Mouse (Mus musculus) adrenal gland, postnatal 4 days (tissue): ENCODE measurements around the gene Grin2c. TPM values are rescaled to one million over a fixed set of nuclear protein-coding genes. Genes with fewer than 3 reads are reported as not detected.

Experiments
- DNase-seq, 2 experiments: peaks; one replicate each; pipeline ENCODE4 v3.0.0; 2021 to 2022; ENCODE audit warnings: low spot score in 2 of 2, mixed read lengths in 2 of 2
- total RNA-seq, 2 experiments: library from RNA; stranded (reverse); gene quantifications; 2 replicates each; pipeline ENCODE4 v1.2.3; 2021

The Grin2c gene
- total RNA-seq, 2 experiments from 2014 or later, result 1.8 to 2.0 TPM

DNA sequence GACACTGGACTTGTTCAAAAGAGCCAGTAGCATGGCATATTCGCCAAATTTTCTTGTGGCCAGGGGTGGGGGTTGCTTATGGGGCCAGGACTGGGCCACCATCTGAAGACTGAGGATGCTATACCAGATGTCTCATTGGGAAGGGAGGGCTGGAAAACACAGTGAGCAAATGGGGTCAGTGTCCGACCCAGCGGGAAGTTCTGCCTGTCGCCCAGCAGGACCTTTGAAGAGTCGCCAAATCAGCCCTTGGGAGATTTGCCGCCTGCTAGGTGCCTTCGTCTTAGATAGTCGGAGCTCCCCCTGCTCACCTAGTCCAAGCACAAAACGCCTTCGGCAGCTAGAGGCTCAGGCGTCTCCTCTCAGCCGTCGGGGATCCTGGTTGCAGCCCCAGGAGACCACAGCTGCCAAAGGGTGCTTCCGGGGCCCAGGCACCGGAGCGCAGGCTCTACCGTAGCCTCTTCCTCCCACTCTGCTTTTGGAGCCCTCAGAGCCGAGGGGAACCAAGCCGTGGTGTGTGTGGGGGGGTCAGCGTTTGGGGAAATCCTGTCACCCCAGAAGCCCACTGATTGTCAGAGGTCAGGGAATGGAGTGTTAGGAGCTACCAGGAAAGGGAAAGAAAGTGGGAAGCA is 1.2 kb downstream of the Grin2c start:
- no peak for DNase-seq

GRCm38 (mm10) chr11:115264862-115265668 is 2.0 kb downstream of the Grin2c start:
- no peak for DNase-seq

DNA sequence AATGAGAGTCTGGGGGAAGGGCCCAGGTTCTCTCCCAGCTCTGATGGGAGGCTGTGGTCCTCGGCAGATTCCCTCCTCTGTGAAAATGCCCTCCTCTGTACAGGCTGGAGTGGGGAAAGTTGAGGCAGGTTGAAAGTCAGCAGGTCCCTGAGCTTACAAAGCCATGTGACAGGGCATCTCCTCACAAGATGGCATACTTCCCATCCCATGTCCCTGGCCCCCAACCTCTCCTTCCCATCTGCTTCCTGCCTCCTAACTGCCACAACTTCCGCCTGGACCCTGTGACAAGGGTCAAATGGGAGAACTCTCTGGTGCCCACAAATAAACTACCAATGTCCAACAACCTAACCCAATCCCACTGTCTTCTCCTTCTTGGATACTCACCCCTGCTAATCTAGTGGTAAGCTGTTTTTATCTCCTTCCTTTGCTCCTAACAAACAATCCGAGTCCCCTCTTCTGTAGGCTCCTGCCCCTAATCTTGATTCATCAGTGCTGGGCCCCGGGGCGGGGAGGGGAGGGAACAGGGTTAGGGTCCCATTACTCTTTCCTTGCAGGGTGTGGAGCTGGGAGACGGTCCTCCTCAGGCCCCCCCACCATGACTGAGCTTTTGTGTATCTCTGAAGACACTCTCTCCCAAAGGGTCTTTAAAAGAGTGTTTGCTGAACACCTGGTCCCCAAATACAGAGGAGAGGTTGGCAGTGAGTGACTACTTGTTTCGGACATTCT is 2.7 kb downstream of the Grin2c start:
- DNase-seq, result no peak

DNA sequence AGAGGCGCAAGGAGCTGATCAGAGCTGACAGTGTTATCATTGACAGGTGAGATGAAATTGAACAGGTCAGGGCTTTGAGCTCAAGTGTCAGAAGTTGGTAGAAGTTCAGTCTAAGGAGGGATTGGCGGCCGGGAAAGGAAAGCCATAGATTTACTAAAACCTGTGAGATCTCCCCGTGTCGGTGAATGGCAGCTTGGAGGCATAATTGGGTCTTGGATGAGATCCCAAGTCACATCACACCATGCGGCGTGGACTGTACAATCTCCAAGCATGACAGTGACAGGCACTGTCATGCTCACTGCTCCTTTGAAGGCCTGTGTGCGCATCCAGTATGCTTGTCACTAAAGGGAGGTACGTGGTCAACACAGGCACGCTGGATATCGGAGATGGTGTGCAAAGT is 4.1 kb downstream of the Grin2c start:
- DNase-seq, result no peak

DNA sequence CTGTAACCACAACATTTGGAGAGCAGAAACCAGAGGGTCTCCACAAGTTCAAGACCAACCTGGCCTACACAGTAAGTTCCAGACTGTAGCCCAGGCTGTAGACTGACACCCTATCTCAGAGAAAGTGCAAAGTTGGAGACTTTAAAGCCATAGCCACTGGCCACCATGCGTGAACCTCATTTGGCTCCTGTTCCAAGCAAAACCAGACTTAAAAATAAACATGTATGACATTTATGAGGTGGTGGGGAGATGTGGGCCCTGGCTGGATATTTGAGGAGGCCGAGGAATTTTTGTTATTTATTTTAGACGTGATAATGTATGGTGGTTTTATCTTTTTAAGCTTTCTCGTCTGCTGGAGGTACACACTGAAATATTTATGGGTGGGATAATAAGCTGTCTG is 7.9 kb downstream of the Grin2c start:
- no peak for DNase-seq

GRCm38 (mm10) chr11:115257775-115258510 is 9.1 kb downstream of the Grin2c start:
- DNase-seq, result no peak

DNA sequence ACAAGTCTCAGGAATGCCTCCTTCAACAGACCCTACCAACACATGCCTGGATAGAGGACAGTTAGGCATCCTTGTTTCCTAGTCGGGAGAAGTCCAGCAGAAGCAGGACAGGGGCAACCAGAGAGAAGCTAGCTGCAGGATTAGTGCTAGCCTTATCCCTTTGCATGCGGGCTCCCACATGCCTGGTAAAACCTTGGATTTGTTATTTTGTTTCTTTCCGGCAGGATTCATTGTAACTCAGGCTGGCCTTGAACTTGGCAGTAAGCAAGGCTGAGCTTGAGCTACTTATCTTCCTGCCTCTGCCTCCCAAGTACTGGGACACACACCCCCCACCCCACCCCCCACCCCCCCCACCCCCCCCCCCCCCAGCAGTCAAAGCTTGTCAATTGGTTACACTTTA is 15.8 kb downstream of the Grin2c start:
- no peak for DNase-seq

- DNase-seq, result no peak
Measured at GRCm38 (mm10) chr11:115250405-115251090, 16.5 kb downstream of the Grin2c start.

GRCm38 (mm10) chr11:115249721-115250404 is 17.2 kb downstream of the Grin2c start:
- no peak for DNase-seq

DNA sequence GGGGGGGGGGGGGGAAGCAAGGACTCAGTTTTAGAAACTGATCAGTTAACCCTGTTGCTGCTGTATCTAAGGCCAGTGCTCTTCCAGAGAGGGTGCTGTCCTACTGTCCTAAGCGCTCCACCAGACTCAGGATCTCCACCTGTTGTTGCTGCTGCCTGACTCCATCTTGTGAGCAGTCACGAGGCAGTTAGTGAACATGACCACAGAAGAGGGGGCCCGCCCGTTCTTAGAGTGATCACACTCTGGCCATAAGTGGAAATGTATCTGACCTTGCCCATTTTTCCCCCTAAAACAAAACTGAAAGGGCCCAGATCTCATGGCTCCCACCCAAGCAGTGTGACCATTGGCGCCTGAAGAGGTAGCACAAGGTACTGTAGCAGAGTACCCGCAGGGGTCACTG is 19.1 kb downstream of the Grin2c start:
- DNase-seq, result no peak

GRCm38 (mm10) chr11:115247240-115247639 is 19.8 kb downstream of the Grin2c start:
- DNase-seq, result no peak

DNA sequence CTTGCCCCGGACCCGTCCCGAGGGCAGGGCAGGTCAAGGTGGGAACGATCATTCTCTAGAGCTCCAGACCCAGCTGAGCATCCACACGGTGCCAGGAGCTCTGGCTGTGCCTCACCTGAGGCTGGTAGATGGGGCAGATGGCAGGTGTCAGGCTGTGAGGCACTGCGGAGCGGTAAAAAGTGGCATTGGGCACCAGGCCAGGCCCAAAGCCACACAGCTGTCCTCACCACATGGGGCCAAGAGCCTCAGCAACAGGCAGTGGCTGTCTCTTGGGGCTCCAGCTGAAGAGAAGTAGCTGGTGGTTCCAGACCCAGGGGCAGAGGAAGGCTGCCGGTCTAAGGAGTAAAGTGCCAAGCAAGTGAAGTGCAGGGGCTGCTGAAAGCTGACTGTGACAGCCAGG is 20.7 kb downstream of the Grin2c start:
- DNase-seq, result no peak

DNA sequence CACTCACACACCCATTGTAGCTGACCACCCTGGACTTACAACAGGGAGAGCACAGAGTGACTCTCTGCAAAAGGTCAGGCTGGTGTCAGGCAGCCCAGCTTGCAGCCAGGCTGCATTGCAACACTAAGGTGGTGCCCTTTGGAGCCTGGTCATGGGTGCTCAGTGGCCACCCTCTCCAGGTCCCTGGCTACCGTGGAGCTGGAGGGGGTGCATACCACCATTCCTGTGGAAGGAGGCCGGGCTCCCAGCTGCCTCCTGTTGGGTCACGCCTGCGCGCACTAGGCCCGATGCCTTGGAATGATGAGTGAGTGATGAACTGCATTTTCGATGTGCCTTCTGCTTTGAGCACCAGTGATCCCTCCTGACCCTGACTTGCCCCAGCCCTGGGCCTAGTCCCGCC is 22.2 kb downstream of the Grin2c start:
- DNase-seq, result no peak

DNA sequence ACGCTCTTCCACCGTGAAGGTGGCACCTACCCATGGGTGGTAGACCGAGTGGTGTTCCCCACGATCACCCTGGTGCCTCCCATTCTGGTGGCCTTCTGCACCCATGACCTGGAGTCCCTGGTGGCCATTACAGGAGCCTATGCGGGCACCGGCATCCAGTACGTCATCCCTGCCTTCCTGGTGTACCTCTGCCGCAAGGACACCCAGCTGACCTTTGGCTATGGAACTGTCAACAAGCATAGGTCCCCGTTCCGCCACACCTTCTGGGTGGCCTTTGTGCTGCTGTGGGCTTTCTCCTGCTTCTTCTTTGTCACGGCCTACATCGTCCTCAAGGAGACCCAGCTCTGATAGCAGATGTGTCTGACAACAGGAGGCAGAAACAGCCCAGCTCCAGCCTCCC is 23.3 kb downstream of the Grin2c start:
- no peak for DNase-seq

DNA sequence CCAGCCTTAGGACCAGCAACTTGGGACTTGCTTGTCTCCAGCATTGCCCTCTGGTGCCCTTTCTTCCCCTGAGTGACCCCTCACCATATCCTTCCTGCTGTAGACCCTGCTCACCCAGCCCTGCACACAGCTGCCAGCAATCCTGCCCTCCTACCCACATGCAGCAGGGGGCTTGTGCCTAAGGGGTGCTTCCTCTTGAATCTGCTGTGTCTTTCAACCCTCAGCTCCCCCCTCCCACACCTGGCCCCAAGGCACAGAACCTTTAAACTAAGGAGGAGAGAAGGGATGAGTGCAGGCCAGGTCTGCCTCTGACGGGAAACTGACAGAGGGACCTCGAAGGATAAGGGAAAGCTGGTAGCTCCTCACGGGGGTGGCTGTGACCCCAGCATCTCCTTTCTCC is 24.3 kb downstream of the Grin2c start:
- no peak for DNase-seq

DNA sequence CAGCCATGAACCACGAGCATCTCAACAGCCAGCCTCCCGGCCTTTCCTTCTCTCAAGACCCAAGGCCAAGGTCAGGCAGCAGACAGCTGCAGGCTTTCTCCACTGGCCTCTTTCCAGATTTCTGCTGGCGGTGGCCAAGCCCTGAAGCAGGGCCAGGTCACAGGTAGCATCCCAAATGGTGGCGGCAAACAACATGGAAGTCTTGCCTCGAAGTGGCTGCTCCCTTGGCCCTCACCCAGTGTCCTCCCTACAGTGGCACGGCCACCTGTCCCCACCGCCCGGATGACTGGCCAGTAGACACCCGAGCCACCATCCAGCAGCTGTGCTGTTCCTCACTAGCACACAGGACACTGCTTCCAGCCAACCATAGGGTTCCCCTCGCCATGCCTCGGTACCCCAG is 25.6 kb downstream of the Grin2c start:
- no peak for DNase-seq

GRCm38 (mm10) chr11:115236570-115236969 is 30.5 kb downstream of the Grin2c start:
- no peak for DNase-seq

DNA sequence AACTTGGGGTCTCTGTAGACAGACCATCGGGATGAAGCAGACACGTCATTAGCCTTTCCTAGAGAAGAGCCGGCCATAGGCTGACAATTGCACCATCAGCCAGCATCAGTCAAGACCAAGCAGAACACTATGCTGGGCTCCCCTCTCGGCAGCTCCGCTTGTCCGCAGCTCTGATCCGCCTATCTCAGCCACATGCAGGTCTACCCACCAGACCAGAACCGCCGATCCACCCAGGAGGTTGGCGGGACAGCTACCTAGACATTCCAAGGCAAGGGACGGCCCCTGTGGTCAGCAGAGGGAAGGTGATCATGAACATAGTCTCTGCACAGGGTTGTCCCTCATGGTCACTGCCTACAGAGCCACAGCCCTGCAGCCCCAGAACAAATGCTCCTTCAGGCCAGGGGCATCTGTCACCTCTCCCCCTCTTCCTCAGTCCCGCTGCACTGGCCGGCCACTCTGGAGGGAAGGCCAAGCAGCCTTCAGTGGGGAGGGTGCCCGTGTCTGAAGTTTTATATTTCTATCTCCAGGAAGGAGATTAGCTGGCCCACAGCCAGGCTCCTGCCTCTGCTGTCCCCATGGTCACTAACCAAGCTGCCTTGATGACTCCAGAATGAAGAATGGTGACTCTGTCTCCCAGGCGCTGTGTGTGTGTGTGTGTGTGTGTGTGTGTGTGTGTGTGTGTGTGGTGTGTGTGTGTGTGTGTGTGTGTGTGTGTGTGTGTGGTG is 32.6 kb downstream of the Grin2c start:
- DNase-seq, result no peak

GRCm38 (mm10) chr11:115233526-115234290 is 33.3 kb downstream of the Grin2c start:
- DNase-seq, result no peak
